Mouse (Mus musculus) neutrophil, adult 59 days (primary cell): ENCODE results near the gene E2f8. TPM values are rescaled to one million over a fixed set of nuclear protein-coding genes. Genes with fewer than 3 reads are reported as not detected.

Source experiments
- total RNA-seq, 2 experiments: library from RNA; stranded (reverse); gene quantifications; 1 replicate in 1 of 2; 2 replicates in 1 of 2; pipeline ENCODE4 v1.2.4; 2023

The E2f8 gene
- total RNA-seq, result 10 to 100 TPM; 67.5 to 68.9 TPM

GRCm38 (mm10) chr7:48881486-48881885 is at the start of gene E2f8:
E2f8 (minus strand) TSS chr7:48881596.

GRCm38 (mm10) chr7:48908521-48909341 is 27.3 kb upstream of the E2f8 start, which contains the start of gene Nav2:
Nav2 (plus strand) TSS chr7:48908716.

GRCm38 (mm10) chr7:48847820-48848650 is 33.4 kb downstream of the E2f8 start, which contains the start of gene Csrp3:
Csrp3 (minus strand) TSS chr7:48848033.

Other genes with a start within 250 kb of the E2f8 start
- not detected for gene Mrgprb3, start 237.8 kb downstream of the E2f8 start, total RNA-seq
- gene Zdhhc13, start 92.6 kb downstream of the E2f8 start, total RNA-seq, result 10 to 100 TPM; 16.6 to 20.2 TPM
- gene Csrp3, start 33.6 kb downstream of the E2f8 start, total RNA-seq, result not detected
- 10 to 100 TPM; 12.2 to 12.3 TPM for gene Nav2, start 27.1 kb upstream of the E2f8 start, total RNA-seq